23 mouse cellular contexts compared by ENCODE assay signal in the genomic region with DNA sequence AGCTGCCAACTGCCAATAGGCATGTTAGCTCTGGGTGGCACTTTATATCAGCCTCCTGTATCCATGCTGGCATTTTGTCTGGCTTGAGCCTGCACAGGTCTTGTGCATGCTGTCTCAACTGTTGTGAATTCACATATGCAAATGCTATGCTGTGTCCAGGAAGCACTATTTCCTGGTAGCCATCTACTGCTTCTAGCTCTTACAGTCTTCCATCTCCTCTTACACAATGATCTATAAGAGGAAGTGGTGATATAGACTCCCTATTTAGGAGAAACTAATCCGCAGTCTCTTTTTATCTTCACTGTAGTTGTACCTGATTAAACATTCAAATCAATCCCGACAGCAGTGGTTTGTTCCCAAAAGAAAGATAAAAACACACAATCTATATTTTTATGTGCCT. TPM values are rescaled to one million over a fixed set of nuclear protein-coding genes. Genes with fewer than 3 reads are reported as not detected.
A peak's percentile ranks its signal among the peaks of the same experiment; 100 is the strongest.
DNase-seq lines count a peak whose midpoint lies in the region; ATAC-seq and TF ChIP-seq lines count a peak whose summit lies in the region.
"Had no signal": no experiment of that assay in that cellular context is flagged by ENCODE, and none has a peak within 500 bp of the region (broad histone marks: within the 10 kb centered on the region; RNA-seq: fewer than 3 reads in every experiment).

No protein-coding gene starts in this region.

- DNase-seq in 416B (ENCODE audit: low read depth): peak; percentile 38
- DNase-seq in lung, adult 2 months: no peak
- no peak for DNase-seq in thymus, adult 18-20 months
- DNase-seq: adrenal gland, adult 8-10 months; adrenal gland, postnatal 14 days; adrenal gland, postnatal 36 days; cerebellum, adult 11-12 months; cerebellum, adult 2 months; cerebellum, adult 9-10 months; cerebellum, postnatal 10 days; cerebellum, postnatal 25 days; embryo, embryonic 11 days had no signal

- TF ChIP-seq CTCF in lung, adult 2 months (IDR thresholded peaks at IDR 0.05; ENCODE audit: insufficient read depth, low read length): no peak

- TF ChIP-seq POLR2A in lung, adult 2 months (IDR thresholded peaks at IDR 0.05; ENCODE audit: borderline replicate concordance, extremely low read depth, low read depth, low read length): no peak

- H3K4me1 ChIP-seq in lung, adult 2 months (ENCODE audit: control insufficient read depth, insufficient read depth, low read length): no peaks in the 10 kb centered on the region
- H3K4me1 ChIP-seq: embryonic facial prominence, embryonic 13.5 days; embryonic facial prominence, embryonic 15.5 days; forebrain, embryonic 12.5 days had no signal

- WGBS in lung, adult 2 months: 71% methylated on average over 2 of the region's 2 CpGs

- ATAC-seq in granulocyte monocyte progenitor cell, adult 5-6 weeks (replicated peaks; ENCODE audit: poor library complexity, severe bottlenecking): peak; percentile 99
- peak; percentile 95 for ATAC-seq in megakaryocyte progenitor cell, adult 5-6 weeks (replicated peaks; ENCODE audit: poor library complexity)
- ATAC-seq: forebrain, embryonic 14.5 days; forebrain, embryonic 16.5 days had no signal

- H3K4me3 ChIP-seq in lung, adult 2 months (replicated peaks; ENCODE audit: extremely low read depth, low read depth, low read length): no peak overlapping the region
- H3K4me3 ChIP-seq: embryonic facial prominence, embryonic 13.5 days; embryonic facial prominence, embryonic 15.5 days; erythroblast, embryonic 14.5 days; forebrain, embryonic 10.5 days; forebrain, embryonic 12.5 days had no signal

RNA-seq across cellular contexts. Expression of gene Synpr, which starts 43.9 kb away (rescaled TPM):
- not detected in 2 replicates for total RNA-seq in granulocyte monocyte progenitor cell, adult 5-6 weeks (2014; fragmentation: Nextera tagmentation)
- not detected in 2 replicates for total RNA-seq in granulocyte monocyte progenitor cell, adult 5-6 weeks (2017)
- not detected in 2 replicates for total RNA-seq in megakaryocyte progenitor cell, adult 5-6 weeks (2015)
- not detected in 2 replicates for total RNA-seq in megakaryocyte progenitor cell, adult 5-6 weeks (2017)
- not detected in 2 replicates for polyA plus RNA-seq in lung, adult 2 months (2012; rRNA removed)
- total RNA-seq: MEL had no signal
- polyA plus RNA-seq: C2C12; erythroblast, embryonic 14.5 days had no signal
